In genomic region chr8:111299363-111299820, GRCm38 (mm10) we compare ENCODE assay signal across 8 mouse cellular contexts. TPM values are rescaled to one million over a fixed set of nuclear protein-coding genes. Genes with fewer than 3 reads are reported as not detected.
DNase-seq lines count a peak whose midpoint lies in the region; ATAC-seq and TF ChIP-seq lines count a peak whose summit lies in the region.

No protein-coding gene starts in this region.

- no peaks in the 10 kb centered on the region for H3K9me3 ChIP-seq in CH12.LX (replicated peaks; ENCODE audit: low read length)
- no peaks in the 10 kb centered on the region for H3K9me3 ChIP-seq in lung, embryonic 14.5 days (ENCODE audit: low read depth, low read length)
- H3K9me3 ChIP-seq in neural tube, embryonic 15.5 days (replicated peaks) = no peaks in the 10 kb centered on the region

- H3K9ac ChIP-seq in CH12.LX (ENCODE audit: insufficient read depth, low read depth) = peak overlapping the region; percentile 95
- peak overlapping the region; percentile 96 for H3K9ac ChIP-seq in lung, embryonic 14.5 days
- peak overlapping the region; percentile 84 for H3K9ac ChIP-seq in neural tube, embryonic 15.5 days (replicated peaks)

- peaks cover 48% of the 10 kb centered on the region for H3K79me2 ChIP-seq in CH12.LX (replicated peaks; ENCODE audit: control insufficient read depth, extremely low read depth, insufficient read depth, poor library complexity, severe bottlenecking)

- intact Hi-C loops in heart, postnatal 10 days (cut with DNase I) = no loop called here

- H3K4me3 ChIP-seq in CH12.LX (replicated peaks in 1 of 3; ENCODE audit: low read depth in 2 of 3, low read length in 2 of 3, poor library complexity in 1 of 3) = peak overlapping the region; percentile 63 to 93 (median 93)
- peak overlapping the region; percentile 93 for H3K4me3 ChIP-seq in bone marrow, adult 2 months (replicated peaks; ENCODE audit: control insufficient read depth, low read depth, low read length)
- peak overlapping the region; percentile 94 for H3K4me3 ChIP-seq in lung, embryonic 14.5 days (ENCODE audit: low read depth, low read length)
- peak overlapping the region; percentile 96 for H3K4me3 ChIP-seq in neural tube, embryonic 15.5 days (replicated peaks)
- H3K4me3 ChIP-seq in thymus, adult 2 months (ENCODE audit: control insufficient read depth, insufficient read depth, low read length) = peak overlapping the region; percentile 90

- H3K4me2 ChIP-seq in CH12.LX (ENCODE audit: insufficient read depth, low read depth, poor library complexity, severe bottlenecking) = peak overlapping the region; percentile 59; the same call in 1 of the 2 replicates
- H3K4me2 ChIP-seq in lung, embryonic 14.5 days = peak overlapping the region; percentile 72
- peak overlapping the region; percentile 77 for H3K4me2 ChIP-seq in neural tube, embryonic 15.5 days

- dilution Hi-C loops in CH12.LX (cut with MboI; ENCODE audit: extremely low pct_ligation_motif_present, extremely low pct_unique_long_range_greater_than_20kb, low sequenced_read_pairs) = no loop called here

- peak; percentile 67 for DNase-seq in CH12.LX (ENCODE audit: extremely low read depth)
- DNase-seq in heart, postnatal 10 days = peak; percentile 63 to 65
- peak; percentile 70 to 78 for DNase-seq in kidney, postnatal 4 days
- DNase-seq in lung, embryonic 14.5 days = peak; percentile 73
- DNase-seq in thymus, adult 2 months = peak; percentile 65

- TF ChIP-seq CTCF in CH12.LX (conservative IDR thresholded peaks at IDR 0.05 in 1 of 2, IDR thresholded peaks at IDR 0.05 in 1 of 2; ENCODE audit: low read depth in 2 of 2, low read length in 2 of 2) = no peak
- peak; percentile 1; the same call in 1 of the 2 replicates for TF ChIP-seq CTCF in bone marrow, adult 2 months (IDR thresholded peaks at IDR 0.05; ENCODE audit: control insufficient read depth, insufficient read depth, low read length)
- no peak for TF ChIP-seq CTCF in lung, embryonic 14.5 days (IDR thresholded peaks at IDR 0.05; ENCODE audit: low read depth)
- TF ChIP-seq CTCF in thymus, adult 2 months (IDR thresholded peaks at IDR 0.05; ENCODE audit: borderline replicate concordance, control insufficient read depth, extremely low read depth, insufficient read depth, low read length, poor library complexity) = no peak

- no peak for TF ChIP-seq RAD21 in CH12.LX (IDR thresholded peaks at IDR 0.05; ENCODE audit: low read depth, low read length)

- no peak for TF ChIP-seq POLR2A in CH12.LX (IDR thresholded peaks at IDR 0.05; ENCODE audit: low read depth, low read length)
- TF ChIP-seq POLR2A in bone marrow, adult 2 months (IDR thresholded peaks at IDR 0.05; ENCODE audit: borderline replicate concordance, control insufficient read depth, low read depth, low read length) = no peak
- no peak for TF ChIP-seq POLR2A in thymus, adult 2 months (IDR thresholded peaks at IDR 0.05; ENCODE audit: control insufficient read depth, extremely low read depth, insufficient read depth, low read length, poor library complexity)

- peaks cover 20 to 23% of the 10 kb centered on the region in 2 experiments for H3K36me3 ChIP-seq in CH12.LX (replicated peaks in 1 of 2; ENCODE audit: control insufficient read depth in 1 of 2, insufficient read depth in 1 of 2, low read length in 1 of 2)
- H3K36me3 ChIP-seq in lung, embryonic 14.5 days (ENCODE audit: insufficient read depth) = peaks cover 25% of the 10 kb centered on the region
- peaks cover 8% of the 10 kb centered on the region for H3K36me3 ChIP-seq in neural tube, embryonic 15.5 days
- H3K36me3 ChIP-seq in thymus, adult 2 months (ENCODE audit: control insufficient read depth, insufficient read depth, low read length) = peaks cover 16% of the 10 kb centered on the region

- ATAC-seq in erythroid progenitor cell, adult 5-6 weeks (replicated peaks; ENCODE audit: low FRiP score, poor library complexity, severe bottlenecking) = peak; percentile 60
- ATAC-seq in lung, embryonic 14.5 days (ENCODE audit: insufficient read depth) = peak; percentile 10
- ATAC-seq in neural tube, embryonic 15.5 days (ENCODE audit: low FRiP score) = no peak

- in situ Hi-C loops in CH12.LX (cut with MboI; ENCODE audit: low pct_ligation_motif_present, low pct_unique_long_range_greater_than_20kb, low sequenced_read_pairs) = loop anchor here (25.0 kb wide), 1 partner anchor 462 kb away; the partner anchor contains the start of genes Cog4 and Sf3b3

- no peak for TF ChIP-seq EP300 in CH12.LX (IDR thresholded peaks at IDR 0.05; ENCODE audit: low read length)

- no peaks in the 10 kb centered on the region for H3K27me3 ChIP-seq in CH12.LX (replicated peaks)
- H3K27me3 ChIP-seq in lung, embryonic 14.5 days (ENCODE audit: insufficient read depth, low read length) = no peaks in the 10 kb centered on the region
- H3K27me3 ChIP-seq in neural tube, embryonic 15.5 days (replicated peaks) = no peaks in the 10 kb centered on the region
- H3K27me3 ChIP-seq in thymus, adult 2 months (ENCODE audit: control insufficient read depth, insufficient read depth, low read length) = no peaks in the 10 kb centered on the region

- H3K4me1 ChIP-seq in CH12.LX (ENCODE audit: control insufficient read depth in 1 of 2, insufficient read depth in 2 of 2) = peaks cover 4 to 21% of the 10 kb centered on the region in 2 experiments; a peak in 3 of 4 replicates
- no peaks in the 10 kb centered on the region for H3K4me1 ChIP-seq in bone marrow, adult 2 months (ENCODE audit: control insufficient read depth, insufficient read depth, low read length)
- peaks cover 6% of the 10 kb centered on the region; the same call in 1 of the 2 replicates for H3K4me1 ChIP-seq in lung, embryonic 14.5 days (ENCODE audit: insufficient read depth)
- H3K4me1 ChIP-seq in neural tube, embryonic 15.5 days = peaks cover 20% of the 10 kb centered on the region
- 0 out of 2 replicates have a peak, but pooled peaks cover 2% of the 10 kb centered on the region for H3K4me1 ChIP-seq in thymus, adult 2 months (replicated peaks; ENCODE audit: control insufficient read depth, insufficient read depth, low read length)

- WGBS in bone marrow, adult 2 months = 0% methylated on average over 28 of the region's 28 CpGs
- WGBS in lung, embryonic 14.5 days = under 1% methylated on average over 28 of the region's 28 CpGs
- WGBS in neural tube, embryonic 15.5 days = under 1% methylated on average over 28 of the region's 28 CpGs
- under 1% methylated on average over 28 of the region's 28 CpGs for WGBS in thymus, adult 2 months

- H3K27ac ChIP-seq in CH12.LX (ENCODE audit: insufficient read depth, low read depth) = peak overlapping the region; percentile 85
- peak overlapping the region; percentile 90 for H3K27ac ChIP-seq in bone marrow, adult 2 months (ENCODE audit: control insufficient read depth, insufficient read depth, low read depth, low read length, poor library complexity)
- H3K27ac ChIP-seq in lung, embryonic 14.5 days (ENCODE audit: low read depth) = peak overlapping the region; percentile 94
- H3K27ac ChIP-seq in neural tube, embryonic 15.5 days (replicated peaks) = peak overlapping the region; percentile 81
- H3K27ac ChIP-seq in thymus, adult 2 months (ENCODE audit: control insufficient read depth, insufficient read depth, low read length) = peak overlapping the region; percentile 1; the same call in 1 of the 2 replicates

TF ChIP-seq in CH12.LX, 34 proteins besides CTCF, POLR2A, EP300 and RAD21 (continues in another document):
- no peak for TF ChIP-seq CHD1 (IDR thresholded peaks at IDR 0.05; ENCODE audit: low read depth, low read length)
- no peak for TF ChIP-seq HCFC1 (IDR thresholded peaks at IDR 0.05; ENCODE audit: low read depth, low read length)
- no peak for TF ChIP-seq ELF1 (IDR thresholded peaks at IDR 0.05; ENCODE audit: low read depth, low read length)
- no peak for TF ChIP-seq SMC3 (IDR thresholded peaks at IDR 0.05; ENCODE audit: low read depth, low read length)

RNA-seq across cellular contexts. Expression of gene Rfwd3, which starts 0.6 kb away (rescaled TPM):
- total RNA-seq in CH12.LX (2012; rRNA removed) = 53.1 and 63.2 TPM in 2 replicates
- total RNA-seq in CH12.LX (2014; rRNA removed) = 63.6 and 68.3 TPM in 2 replicates
- polyA plus RNA-seq in CH12.LX (2012; ENCODE audit: insufficient read length, low read depth) = 56.7 and 64.5 TPM in 2 replicates
- 34.4 and 38.9 TPM in 2 replicates for polyA plus RNA-seq in bone marrow, adult 2 months (2011; ENCODE audit: insufficient read depth, insufficient read length, low replicate concordance, missing spikeins)
- total RNA-seq in erythroid progenitor cell, adult 5-6 weeks (2015; ENCODE audit: low replicate concordance) = 117 and 127 TPM in 2 replicates
- total RNA-seq in erythroid progenitor cell, adult 5-6 weeks (2017; ENCODE audit: low replicate concordance) = 133 and 138 TPM in 2 replicates
- 10 to 100 TPM; 20.4 to 26.1 TPM for total RNA-seq in heart, postnatal 10 days (2021)
- polyA plus RNA-seq in lung, embryonic 14.5 days (2014; fragmentation: Nextera tagmentation; extraction: Ambion mirVana) = 76.7 and 82.6 TPM in 2 replicates
- polyA plus RNA-seq in neural tube, embryonic 15.5 days (2015; fragmentation: Nextera tagmentation; extraction: Ambion mirVana) = 18.9 and 28.6 TPM in 2 replicates
- polyA plus RNA-seq in thymus, adult 2 months (2012; rRNA removed) = 30.9 and 37.7 TPM in 2 replicates

RNA-seq across cellular contexts. Expression of gene Mlkl, which starts 38.6 kb away (rescaled TPM):
- total RNA-seq in CH12.LX (2012; rRNA removed) (7.9 and 9.2 TPM in 2 replicates), CH12.LX (2014; rRNA removed) (0.42 and 0.72 TPM in 2 replicates)
- polyA plus RNA-seq in CH12.LX (2012; ENCODE audit: insufficient read length, low read depth) = 1.4 and 1.5 TPM in 2 replicates
- 7.2 and 24.3 TPM in 2 replicates for polyA plus RNA-seq in bone marrow, adult 2 months (2011; ENCODE audit: insufficient read depth, insufficient read length, low replicate concordance, missing spikeins)
- 15.1 and 20.5 TPM in 2 replicates for total RNA-seq in erythroid progenitor cell, adult 5-6 weeks (2015; ENCODE audit: low replicate concordance)
- 3.0 and 9.1 TPM in 2 replicates for total RNA-seq in erythroid progenitor cell, adult 5-6 weeks (2017; ENCODE audit: low replicate concordance)
- total RNA-seq in heart, postnatal 10 days (2021) = 1 to 10 TPM; 4.6 to 4.8 TPM
- 3.2 and 3.6 TPM in 2 replicates for polyA plus RNA-seq in lung, embryonic 14.5 days (2014; fragmentation: Nextera tagmentation; extraction: Ambion mirVana)
- 0.29 and 1.1 TPM in 2 replicates for polyA plus RNA-seq in neural tube, embryonic 15.5 days (2015; fragmentation: Nextera tagmentation; extraction: Ambion mirVana)
- 0.60 and 0.65 TPM in 2 replicates for polyA plus RNA-seq in thymus, adult 2 months (2012; rRNA removed)

RNA-seq across cellular contexts. Expression of gene Glg1, which starts 40.4 kb away (rescaled TPM):
- 19.3 and 21.6 TPM in 2 replicates for total RNA-seq in CH12.LX (2012; rRNA removed)
- total RNA-seq in CH12.LX (2014; rRNA removed) = 13.6 and 13.8 TPM in 2 replicates
- polyA plus RNA-seq in CH12.LX (2012; ENCODE audit: insufficient read length, low read depth) = 32.2 and 32.4 TPM in 2 replicates
- polyA plus RNA-seq in bone marrow, adult 2 months (2011; ENCODE audit: insufficient read depth, insufficient read length, low replicate concordance, missing spikeins) = 6.5 and 17.7 TPM in 2 replicates
- total RNA-seq in erythroid progenitor cell, adult 5-6 weeks (2015; ENCODE audit: low replicate concordance) = 36.5 and 39.3 TPM in 2 replicates
- 49.4 and 62.3 TPM in 2 replicates for total RNA-seq in erythroid progenitor cell, adult 5-6 weeks (2017; ENCODE audit: low replicate concordance)
- 100 to 1,000 TPM; 112 to 123 TPM for total RNA-seq in heart, postnatal 10 days (2021)
- 97.0 and 99.2 TPM in 2 replicates for polyA plus RNA-seq in lung, embryonic 14.5 days (2014; fragmentation: Nextera tagmentation; extraction: Ambion mirVana)
- 61.0 and 63.6 TPM in 2 replicates for polyA plus RNA-seq in neural tube, embryonic 15.5 days (2015; fragmentation: Nextera tagmentation; extraction: Ambion mirVana)
- 44.9 and 45.3 TPM in 2 replicates for polyA plus RNA-seq in thymus, adult 2 months (2012; rRNA removed)

Comparison
In these comparisons a context has a peak if more than half of its experiments do, and no peak if none do; other contexts are left out.
1. H3K27ac ChIP-seq: peak in every context shown above with its lines; median percentile 94 in lung, embryonic 14.5 days; 90 in bone marrow, adult 2 months; 85 in CH12.LX; 81 in neural tube, embryonic 15.5 days; 1 in thymus, adult 2 months.